Mouse (Mus musculus) Muller cell, postnatal 12 days (primary cell): Measurements from ENCODE around the gene Cavin1.

ENCODE experiments used
- DNase-seq: peaks from one replicate; pipeline ENCODE4 v3.0.0-alpha.2; 2015; ENCODE audit errors: inconsistent ontology term

The Cavin1 gene

GRCm38 (mm10) chr11:100957915-100958469 is 12.7 kb downstream of the Cavin1 start:
- DNase-seq: no peak

DNA sequence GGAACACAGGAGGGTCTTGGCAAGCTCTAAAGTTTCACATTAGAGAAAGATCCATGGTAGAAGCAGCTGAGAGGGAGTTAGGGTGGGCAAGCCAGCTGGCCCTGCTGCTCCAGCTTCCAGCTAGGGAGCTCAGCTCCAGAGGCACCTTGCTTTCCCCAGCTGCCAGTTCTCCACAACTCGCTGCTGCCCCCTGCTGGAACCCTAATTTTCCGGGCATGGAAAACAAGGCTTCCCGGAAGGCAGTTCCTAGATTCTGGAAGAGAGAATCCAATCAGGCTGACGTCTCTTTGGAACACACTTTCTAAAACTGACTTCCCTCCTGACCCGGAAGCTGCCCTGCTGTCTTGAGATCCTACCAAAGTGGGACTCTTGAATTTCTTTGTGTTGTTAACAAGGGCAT is 13.4 kb downstream of the Cavin1 start:
- DNase-seq: peak; percentile 77

- DNase-seq: no peak
Observed at GRCm38 (mm10) chr11:100949540-100949939, 21.1 kb downstream of the Cavin1 start.

DNA sequence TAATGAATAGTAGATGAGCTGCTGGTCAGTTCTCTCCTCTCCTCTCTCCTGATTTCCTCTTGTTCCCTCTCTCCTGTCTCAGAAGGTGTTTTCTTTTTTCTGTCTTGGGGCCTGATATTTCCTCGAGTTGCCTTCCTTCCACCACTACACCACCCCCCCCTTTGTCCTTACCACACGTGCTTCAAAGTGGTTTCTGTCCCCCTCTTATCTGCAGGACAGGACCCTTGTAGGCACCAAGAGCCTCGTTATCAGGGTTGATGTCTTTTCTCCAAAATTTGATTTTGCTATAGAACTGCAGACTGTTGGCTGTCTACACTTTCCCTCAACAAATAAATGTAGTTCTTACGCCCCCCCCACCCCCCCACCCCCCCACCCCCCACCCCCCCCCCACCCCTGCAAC is 22.4 kb downstream of the Cavin1 start:
- DNase-seq: no peak

- no peak for DNase-seq
Observed at GRCm38 (mm10) chr11:100947548-100947947, 23.1 kb downstream of the Cavin1 start.

- peak; percentile 82 for DNase-seq
Observed at GRCm38 (mm10) chr11:100946862-100947261, 23.8 kb downstream of the Cavin1 start.

DNA sequence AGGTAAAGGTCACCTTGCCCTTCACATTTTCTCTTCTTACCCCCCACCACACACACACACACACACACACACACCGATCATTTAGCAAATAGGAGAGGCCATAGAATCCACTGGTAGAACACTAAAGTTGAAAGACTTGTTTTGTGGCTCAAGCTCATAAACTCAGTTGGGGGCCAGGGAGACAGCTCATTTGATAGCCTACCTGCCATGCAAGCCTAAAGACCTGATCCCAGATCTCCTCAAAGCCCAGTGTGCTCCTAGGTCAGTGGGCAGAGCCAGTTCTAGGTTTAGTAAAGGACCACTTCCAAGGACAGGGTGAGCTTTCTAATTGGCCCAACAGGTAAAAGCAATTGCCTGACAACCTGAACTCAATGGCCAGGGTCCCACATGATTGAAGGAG is 28.3 kb downstream of the Cavin1 start:
- DNase-seq: no peak

DNA sequence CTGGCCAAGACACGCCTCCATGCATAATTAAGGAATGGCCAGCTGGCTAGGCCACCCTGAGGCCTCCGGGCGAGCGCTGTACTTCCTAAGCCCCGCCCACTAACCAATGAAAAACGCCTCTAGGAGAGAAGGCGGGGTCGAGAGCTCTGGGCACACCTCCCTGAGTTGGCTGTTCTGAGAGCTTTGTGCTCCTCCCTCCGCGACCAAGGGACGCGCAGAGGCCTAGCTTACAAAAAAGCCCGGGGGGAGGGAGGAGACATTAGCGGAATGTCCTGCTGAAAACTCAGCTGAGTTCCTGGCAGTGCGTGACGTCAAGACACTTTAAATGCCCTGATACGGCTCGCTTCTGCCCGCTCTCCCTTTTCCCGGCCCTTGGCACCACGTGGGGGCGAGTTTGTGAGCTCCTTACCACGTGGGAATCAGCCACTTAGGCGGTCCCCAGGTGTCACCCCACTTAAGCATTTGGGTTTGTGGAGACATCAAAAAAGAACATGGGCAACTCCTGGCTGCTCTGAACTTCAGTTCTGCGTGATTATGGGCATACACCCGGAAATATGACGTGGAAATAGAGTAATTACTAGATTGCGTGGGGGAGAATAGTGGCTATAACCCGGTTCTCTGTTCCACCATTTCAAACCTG is 31.1 kb downstream of the Cavin1 start, which contains the start of gene Stat3:
Gene Stat3, minus strand, starts transcription at position 29 of the 640 bp plus-strand sequence.
- DNase-seq: peak; percentile 100

- peak; percentile 44 for DNase-seq
Observed at GRCm38 (mm10) chr11:100938711-100939511, 31.8 kb downstream of the Cavin1 start.

DNA sequence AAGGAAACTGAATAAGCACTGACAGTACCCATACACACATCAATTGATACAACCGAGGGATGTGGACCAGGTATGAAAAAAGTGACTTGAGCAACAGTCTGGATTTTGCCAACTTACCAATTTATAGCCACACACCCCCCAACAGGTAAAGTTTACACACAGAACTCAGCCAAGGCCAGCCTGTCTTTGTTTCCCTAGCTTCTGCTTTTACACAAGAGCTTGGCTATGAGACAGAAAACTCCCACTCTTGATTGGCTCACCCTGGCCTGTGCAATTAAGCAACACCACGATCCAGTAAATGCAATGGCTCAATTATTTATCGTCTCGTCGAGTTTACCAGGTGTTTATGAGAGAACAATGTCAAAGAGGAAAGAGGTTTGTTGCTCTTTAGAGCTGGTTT is 32.6 kb downstream of the Cavin1 start:
- DNase-seq: peak; percentile 74

DNA sequence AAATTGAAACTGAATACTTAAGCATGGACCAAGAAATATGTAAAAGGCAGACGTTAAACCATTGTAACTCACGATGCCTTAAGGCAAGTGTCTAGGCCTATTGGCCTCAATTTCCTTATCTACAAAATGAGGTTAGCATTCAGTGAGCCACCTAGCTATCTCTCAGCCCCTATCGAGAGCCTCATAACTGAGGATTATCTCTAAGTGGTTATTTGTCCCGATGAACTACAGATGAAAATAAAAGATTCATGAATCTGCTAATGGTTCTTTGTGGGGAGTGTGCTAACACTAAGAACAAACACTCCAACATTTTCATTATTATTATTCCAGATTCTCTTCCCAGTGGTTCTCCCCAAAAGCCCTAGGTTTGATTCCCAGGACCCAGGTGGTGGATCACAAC is 33.4 kb downstream of the Cavin1 start:
- no peak for DNase-seq

GRCm38 (mm10) chr11:100935373-100936355 is 35.0 kb downstream of the Cavin1 start:
- no peak for DNase-seq

DNA sequence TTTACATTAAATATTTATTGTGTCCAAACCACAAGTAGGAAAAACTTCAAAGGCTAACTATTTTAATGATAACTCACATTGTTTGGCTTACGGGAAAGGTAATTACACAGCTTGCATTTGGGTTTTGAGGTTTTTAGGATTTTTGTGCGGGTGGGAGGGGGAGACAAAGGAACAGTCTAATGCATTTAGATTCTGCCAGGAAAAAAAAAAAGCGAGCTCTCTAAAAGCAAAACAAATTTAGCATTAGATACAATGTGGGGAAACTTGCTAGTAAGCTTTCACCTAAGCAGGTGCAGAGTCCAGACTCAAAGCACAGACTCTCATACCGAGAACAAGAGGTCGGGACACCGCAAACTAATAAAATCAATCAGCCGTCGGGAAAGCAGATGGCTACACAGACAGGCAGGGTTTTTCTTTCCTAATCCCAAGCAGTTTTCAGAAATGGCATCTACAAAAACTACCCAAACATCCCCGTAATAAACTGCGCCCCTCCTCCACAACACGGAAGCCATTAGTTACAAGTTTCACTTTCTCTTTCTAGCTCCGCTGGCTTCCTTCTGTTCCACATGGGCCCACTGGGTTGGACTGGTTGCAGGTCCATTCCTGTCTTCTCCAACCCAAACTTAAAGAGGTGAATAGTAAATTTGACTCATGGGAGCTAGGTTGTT is 39.3 kb downstream of the Cavin1 start:
- peak; percentile 69 for DNase-seq

DNA sequence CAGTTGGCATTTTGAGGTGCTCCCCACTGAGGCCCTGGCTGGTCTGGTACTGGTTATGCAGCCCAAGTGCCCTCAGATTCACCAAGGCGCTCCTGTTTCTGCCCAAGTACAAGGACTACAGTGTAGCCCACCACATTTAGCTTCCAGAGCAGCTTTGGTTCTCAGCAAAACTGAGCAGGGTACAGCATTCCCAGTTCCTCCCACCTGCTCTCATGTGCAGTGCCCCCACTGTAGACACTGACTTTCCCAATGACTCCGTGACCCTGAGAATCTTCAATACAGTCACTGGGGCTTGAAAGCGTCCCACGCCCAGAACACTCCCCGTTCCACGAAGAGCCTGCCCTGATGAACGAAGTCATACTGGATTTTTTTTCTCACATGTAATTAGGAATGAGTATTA is 40.1 kb downstream of the Cavin1 start:
- DNase-seq: no peak

- DNase-seq: no peak
Observed at GRCm38 (mm10) chr11:100927386-100927785, 43.3 kb downstream of the Cavin1 start.

DNA sequence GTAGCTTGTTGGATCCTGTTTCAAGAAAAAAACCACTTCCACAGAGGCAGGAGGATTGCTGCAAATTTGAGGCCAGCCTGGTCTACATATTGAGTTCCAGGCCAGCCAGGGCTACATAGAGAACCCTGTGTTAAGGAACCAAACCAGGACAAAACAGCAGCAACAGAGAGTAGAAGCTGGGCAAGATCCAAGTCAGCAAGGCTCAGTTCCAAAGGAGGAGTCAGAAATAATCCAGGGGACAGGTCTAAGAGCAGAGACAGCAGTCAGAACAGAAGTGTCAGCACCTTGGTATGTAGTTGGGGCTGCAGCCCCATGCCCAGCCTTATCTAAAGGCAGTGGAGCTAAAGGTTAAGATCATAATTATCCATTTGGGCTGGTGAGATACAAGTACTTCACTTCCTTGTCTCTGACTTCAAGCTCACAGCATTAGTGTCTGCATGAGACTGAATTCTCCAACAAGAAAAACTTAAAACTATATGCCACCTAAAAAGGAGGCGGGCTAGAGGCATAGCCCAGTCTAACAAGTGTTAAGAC is 46.2 kb downstream of the Cavin1 start:
- DNase-seq: no peak

GRCm38 (mm10) chr11:100920887-100921624 is 49.6 kb downstream of the Cavin1 start:
- no peak for DNase-seq

GRCm38 (mm10) chr11:100918007-100918406 is 52.7 kb downstream of the Cavin1 start:
- no peak for DNase-seq

- DNase-seq: no peak
Observed at GRCm38 (mm10) chr11:100916432-100916971, 54.2 kb downstream of the Cavin1 start.

DNA sequence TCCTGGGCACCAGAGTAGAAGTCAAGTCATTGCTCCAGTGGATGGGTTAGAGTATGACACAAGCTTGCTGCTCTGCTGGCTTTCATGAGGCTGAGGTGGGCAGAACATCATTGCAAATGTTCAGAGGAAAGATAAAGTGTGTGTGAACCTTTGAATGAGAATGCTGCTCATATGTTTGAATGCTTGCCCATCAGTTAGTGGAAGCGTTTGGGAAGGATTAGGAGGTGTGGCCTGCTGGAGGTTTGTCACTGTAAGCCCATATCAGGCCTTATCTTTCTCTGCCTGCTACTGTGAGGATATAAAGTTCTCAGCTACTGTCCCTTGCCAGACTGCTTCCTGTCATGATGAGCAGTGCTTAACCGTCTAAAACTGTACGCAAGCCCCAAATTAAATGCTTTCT is 55.6 kb downstream of the Cavin1 start:
- no peak for DNase-seq
